Mouse (Mus musculus): ENCODE data around the gene Adipor1.

GRCm38 (mm10) chr1:134385176-134385575, 30.0 kb upstream of the Adipor1 start:
- no peak for TF ChIP-seq CTCF (IDR thresholded peaks at IDR 0.05; ENCODE audit: low read depth)
- TF ChIP-seq EP300 (IDR thresholded peaks at IDR 0.05; ENCODE audit: low read depth) = no peak
